Mouse (Mus musculus): ENCODE measurements at regions not wholly inside any gene's neighbourhood (a gene's known extent, or its start where the extent isn't known, plus 50 kb on each side); places are given as distances from the start of the nearest gene placed in this dataset.

DNA sequence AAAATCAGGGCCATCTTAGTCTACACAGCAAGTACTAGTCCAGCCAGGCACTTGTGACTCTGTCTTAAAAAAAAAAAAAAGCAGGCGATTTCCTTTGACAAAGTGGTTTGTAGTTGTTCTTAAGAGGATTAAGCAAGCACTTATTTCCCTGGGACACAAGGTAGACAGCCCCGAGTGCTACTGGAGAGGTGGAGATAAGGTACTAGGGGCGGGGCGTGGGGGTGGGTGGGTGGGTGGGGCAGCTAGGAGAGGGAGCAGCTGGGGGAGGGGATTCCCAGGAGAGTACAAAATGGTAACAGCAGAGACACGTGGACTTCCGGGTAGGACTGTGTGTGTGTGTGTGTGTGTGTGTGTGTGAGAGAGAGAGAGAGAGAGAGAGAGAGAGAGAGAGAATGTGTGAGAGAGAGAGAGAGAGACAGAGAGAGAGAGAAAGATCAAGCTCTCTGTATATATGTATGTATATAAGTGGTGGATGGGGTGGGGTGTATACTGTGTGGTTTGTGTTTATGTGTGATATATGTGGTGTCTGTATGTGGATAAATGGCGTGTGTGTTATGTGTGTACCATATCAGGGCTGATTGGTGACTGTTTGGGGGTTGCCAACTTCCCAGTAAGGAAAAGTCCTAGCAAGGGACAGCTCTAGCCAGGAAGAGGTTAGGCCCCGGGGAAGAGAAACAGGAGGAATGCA lies 72.1 kb upstream of the Tle3 start:
- TF ChIP-seq CTCF (conservative IDR thresholded peaks at IDR 0.05 in 1 of 2, IDR thresholded peaks at IDR 0.05 in 1 of 2; ENCODE audit: low read depth in 2 of 2, low read length in 2 of 2) (no peak), POLR2A (IDR thresholded peaks at IDR 0.05; ENCODE audit: low read depth, low read length) (no peak), NRF1 (IDR thresholded peaks at IDR 0.05; ENCODE audit: low read depth, low read length) (no peak), POLR2AphosphoS2 (IDR thresholded peaks at IDR 0.05; ENCODE audit: low read depth, low read length) (no peak), MAX (IDR thresholded peaks at IDR 0.05; ENCODE audit: low read length) (no peak), ETS1 (conservative IDR thresholded peaks at IDR 0.05; ENCODE audit: low read depth, low read length) (no peak), TBP (conservative IDR thresholded peaks at IDR 0.05; ENCODE audit: low read depth, low read length) (no peak), EP300 (IDR thresholded peaks at IDR 0.05; ENCODE audit: low read length) (no peak)
